Mouse (Mus musculus): ENCODE data around the gene Cdk9.

The Cdk9 gene

DNA sequence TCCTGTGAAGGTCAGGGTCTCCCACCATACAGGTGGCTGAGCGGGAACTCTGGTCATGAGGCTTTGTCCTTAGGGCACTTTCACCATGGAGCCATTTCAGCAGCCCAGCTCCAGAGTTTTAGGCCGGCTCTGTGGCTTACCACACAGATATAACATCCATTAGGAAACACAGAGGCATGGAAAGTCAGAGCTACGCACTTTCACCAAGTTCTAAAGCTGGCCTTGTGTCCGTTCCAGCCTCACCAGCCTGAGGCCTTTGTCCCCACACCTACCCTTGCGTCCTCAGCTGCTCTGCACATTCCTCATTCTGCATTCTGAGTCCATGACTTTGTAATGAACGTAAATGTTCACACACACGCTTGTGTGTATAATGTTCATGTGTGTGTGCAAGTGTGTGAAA is 7.9 kb downstream of the Cdk9 start:
- DNase-seq = no peak

GRCm38 (mm10) chr2:32704021-32704421 is 8.9 kb downstream of the Cdk9 start, which contains the start of gene Fpgs:
TSS of gene Fpgs (minus strand) at chr2:32704145.
- DNase-seq = peak; percentile 87

DNA sequence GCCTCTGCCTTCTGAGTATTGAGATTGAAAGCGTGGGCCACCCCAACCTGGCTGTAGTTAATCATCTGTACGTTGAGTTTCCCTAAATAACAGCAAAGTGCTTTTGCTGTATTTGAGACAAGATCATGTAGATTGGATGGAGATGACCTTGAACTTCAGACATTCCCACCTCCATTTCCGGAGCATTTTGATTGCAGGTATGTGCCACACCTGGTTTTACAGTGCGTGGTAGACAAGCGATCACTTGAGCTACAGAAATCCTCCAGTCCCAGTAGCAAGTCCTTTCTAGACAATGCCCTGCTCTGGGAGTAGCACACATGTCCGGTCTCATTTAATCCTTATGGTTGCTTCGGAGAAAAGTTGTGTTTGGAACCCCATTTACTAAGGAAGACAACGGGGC is 9.8 kb downstream of the Cdk9 start:
- no peak for DNase-seq

GRCm38 (mm10) chr2:32700966-32701743 is 11.7 kb downstream of the Cdk9 start:
- DNase-seq = peak; percentile 63

- no peak for DNase-seq
These were observed 13.2 kb downstream of the Cdk9 start for GRCm38 (mm10) chr2:32699680-32700079.

GRCm38 (mm10) chr2:32694691-32695090 is 18.2 kb downstream of the Cdk9 start:
- no peak for DNase-seq

DNA sequence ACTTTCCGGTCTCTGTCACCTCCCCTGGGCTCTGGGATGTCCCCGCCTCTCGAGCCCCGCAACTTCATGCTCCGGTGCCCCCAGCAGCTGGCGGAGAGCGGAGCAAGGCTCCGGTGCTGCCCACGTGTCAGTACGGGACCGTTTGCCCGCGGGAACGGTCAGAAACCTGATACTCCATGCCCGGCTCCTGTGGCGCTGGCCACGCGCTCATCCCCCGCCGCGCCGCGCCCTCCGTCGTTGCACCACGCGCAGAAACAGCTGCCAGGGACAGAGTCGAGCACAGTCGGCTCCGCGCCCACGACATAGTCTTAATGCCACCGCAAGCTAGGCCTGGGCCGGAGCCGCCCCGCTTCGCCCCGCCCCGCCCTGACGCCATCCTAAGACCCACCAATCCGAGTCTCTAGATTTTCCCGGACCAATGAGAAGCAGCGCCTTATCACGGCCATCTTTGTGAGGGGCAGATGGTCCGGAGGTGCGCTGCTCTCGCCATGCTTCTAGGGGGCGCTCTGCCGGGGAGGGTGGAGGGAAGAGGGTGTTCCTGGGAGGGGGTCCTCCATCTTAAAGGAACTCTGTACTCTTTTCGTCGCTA is 19.0 kb downstream of the Cdk9 start:
- peak; percentile 91 for DNase-seq

DNA sequence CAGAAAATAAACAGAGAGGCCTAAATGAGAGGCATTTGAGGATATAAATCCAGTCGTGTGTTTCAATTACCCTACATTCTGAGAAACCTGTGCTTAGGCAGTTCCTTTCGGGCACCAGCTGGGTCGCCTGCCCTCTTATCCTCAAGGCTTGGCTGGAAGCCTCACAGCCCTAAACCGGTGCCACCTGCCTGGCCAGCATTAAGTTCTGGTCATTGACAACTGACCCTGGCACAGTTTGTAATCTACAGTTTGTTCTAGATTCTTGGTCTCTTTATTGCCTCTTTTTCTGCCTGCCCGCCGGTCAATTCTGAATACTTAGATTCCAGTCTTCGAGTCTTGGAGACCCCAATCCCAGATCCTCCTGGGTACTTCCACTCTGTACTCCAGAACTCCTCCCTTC is 19.6 kb downstream of the Cdk9 start:
- DNase-seq = peak; percentile 64

DNA sequence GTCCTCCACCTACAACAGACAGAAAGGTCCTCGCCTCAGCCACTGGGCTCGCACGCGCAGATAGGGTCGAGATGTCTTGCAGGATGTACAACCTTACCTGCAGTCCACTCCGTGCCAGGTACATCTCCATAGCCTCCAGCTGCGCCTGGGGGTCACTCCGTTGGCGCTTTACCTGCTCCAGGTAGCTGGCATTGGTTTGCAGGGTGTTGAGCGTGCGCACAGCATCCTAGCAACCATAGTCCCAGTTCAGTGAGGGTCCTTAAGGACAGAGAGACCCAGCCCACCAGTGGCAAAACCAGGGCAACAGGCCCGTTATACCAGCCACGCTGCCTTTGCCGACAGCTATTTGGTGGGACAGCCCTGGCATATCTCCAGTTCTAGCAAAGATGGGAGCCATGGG is 20.4 kb downstream of the Cdk9 start:
- DNase-seq = no peak

DNA sequence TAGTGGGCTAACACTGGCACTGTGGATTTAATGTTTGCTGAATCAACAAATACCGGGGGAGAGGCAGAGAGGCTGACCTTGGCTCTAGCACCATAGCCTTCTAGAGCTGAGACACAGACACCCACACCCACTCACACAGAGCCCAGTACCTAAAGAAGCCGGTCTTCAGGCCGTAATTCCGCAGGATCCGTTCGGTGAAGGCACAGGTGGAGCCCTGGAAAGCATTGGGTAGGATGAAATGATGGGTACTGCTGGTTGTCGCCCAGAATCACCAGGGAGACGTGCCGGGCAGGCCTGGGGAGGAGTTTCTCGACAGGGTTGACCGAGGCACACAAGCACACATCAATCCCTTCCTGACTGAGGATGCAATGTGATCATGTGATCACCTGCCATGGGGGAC is 21.8 kb downstream of the Cdk9 start:
- no peak for DNase-seq

GRCm38 (mm10) chr2:32689420-32689819 is 23.5 kb downstream of the Cdk9 start:
- DNase-seq = peak; percentile 91

DNA sequence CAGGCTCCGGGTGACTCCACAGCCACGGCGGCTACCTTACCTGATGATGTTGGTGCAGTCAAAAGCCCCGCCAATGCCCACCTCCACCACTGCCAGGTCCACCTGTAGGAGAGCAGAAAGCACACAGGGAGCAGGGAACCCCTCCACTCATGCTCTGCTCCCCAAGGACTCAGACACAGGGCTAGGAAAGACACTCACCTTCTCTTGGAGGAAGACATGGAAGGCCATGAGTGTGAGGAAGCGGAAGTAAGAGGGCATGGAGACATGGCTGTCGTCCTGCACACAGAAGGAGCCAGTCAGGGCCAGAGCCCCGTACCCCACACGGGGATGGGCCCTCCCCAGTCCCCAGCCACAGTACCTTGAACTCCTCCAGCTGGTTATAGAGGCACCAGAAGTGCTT is 25.3 kb downstream of the Cdk9 start:
- DNase-seq = no peak

DNA sequence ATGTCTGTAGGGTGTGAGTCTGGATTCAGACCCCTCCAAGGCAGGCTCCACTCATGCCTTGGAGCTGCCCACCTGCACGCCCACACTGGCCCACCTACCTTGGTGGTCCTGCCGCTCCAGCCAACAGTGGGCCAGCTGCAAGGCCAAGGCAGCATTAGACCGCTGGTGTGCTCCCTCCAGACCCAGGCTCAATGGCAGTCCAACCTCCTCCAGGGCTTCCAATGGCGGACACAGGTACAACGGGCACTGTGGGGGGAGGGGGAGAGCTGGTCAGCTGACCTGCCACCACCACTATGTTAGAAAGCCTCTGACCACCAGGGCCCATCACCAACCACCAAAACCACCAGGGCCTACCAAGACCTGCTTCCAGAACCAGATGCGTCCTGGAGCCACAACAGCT is 26.2 kb downstream of the Cdk9 start:
- DNase-seq = no peak

- DNase-seq = no peak
These were observed 27.1 kb downstream of the Cdk9 start for GRCm38 (mm10) chr2:32685807-32686206.

DNA sequence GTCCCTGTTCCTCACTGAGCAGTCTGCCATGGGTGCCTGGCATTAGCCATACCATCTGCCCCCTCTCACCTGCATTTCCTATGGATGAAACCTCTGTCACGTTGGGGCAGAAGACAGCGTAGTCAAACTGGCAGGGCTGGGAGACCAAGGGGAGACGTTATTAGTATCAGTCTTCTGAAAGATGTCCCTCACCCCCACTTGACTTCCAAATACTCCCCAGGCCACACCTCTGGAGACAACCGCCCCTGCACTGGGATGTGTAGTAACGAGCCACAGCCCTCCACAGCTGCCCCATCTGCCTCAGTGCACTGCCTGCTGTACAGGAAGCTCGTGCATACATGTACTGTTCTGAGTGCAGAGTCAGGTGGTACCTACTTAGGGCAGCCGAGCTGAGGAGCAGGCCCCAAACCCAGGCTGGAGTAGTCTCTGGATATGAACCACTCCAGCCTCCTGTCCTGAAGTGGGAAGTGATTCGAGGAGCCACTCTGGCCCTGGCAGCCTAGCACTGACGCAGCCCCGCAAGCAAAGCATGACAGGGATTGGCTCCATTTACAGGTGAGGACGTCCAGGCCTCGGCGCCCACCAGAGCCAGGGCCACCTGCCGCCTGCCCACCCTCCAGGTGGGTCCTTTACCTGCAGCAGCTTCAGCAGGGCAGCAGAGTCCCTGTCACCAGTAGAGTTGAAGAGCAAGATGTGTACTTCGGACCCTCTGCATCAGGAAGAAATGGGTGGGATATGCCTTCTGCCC is 28.0 kb downstream of the Cdk9 start:
- no peak for DNase-seq

- DNase-seq = no peak
These were observed 29.2 kb downstream of the Cdk9 start for GRCm38 (mm10) chr2:32683701-32684100.

- DNase-seq = no peak
These were observed 30.0 kb downstream of the Cdk9 start for GRCm38 (mm10) chr2:32682721-32683417.

DNA sequence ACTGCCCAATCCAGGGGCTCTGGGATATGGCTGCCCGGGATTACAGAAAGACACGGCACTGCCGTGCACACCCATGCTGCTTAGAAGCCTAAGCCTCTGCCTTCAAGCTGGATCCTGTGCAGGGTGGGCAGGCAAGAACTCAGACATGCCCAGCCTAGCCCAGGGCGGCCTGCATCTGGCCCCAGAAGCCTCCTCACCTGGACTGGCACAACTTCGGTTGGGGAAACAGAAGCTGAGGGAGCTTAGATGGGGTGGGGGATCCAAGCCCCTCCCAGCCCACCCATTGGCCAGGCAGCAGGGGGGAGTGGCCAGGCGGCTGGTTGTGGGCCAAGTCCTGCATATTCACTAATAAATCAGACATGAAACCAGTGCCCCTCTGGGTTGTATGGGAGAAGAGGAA is 31.1 kb downstream of the Cdk9 start:
- no peak for DNase-seq

- no peak for DNase-seq
These were observed 31.8 kb downstream of the Cdk9 start for GRCm38 (mm10) chr2:32680961-32681650.

GRCm38 (mm10) chr2:32680051-32680451 is 32.8 kb downstream of the Cdk9 start:
- no peak for DNase-seq

DNA sequence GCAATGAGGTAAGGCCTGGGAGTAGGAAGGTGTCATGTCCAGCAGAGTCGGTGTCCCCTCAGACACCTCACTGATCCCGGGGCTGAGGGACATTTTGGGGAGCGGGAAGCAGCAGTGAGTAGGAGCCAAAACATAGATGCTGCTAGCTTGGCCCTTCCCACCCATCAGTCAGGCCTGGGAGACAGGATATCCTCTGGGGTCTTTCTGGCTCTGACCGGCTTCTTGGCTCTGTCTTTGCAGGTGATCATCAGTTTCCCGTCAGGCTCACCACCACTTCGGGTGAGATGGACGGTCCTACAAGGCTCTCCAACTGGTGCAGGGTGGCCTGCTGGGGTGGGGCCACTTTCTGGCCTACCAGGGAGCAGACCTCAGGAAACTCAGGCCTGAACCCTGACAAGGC is 35.2 kb downstream of the Cdk9 start:
- DNase-seq = no peak

- DNase-seq = no peak
These were observed 36.1 kb downstream of the Cdk9 start for GRCm38 (mm10) chr2:32676821-32677220.

Data from kidney, adult 18-20 months (tissue).